Mouse (Mus musculus) embryo, embryonic 10 days (tissue): Measurements from ENCODE around the gene Psmd9.

Experiments used
- DNase-seq: peaks from one replicate; pipeline ENCODE4 v3.0.0-alpha.2; 2015; ENCODE audit warnings: low spot score

The Psmd9 gene

GRCm38 (mm10) chr5:123169284-123169683 lies at the start of gene Psmd9:
Gene Psmd9, plus strand, starts transcription at chr5:123169413.
- no peak for DNase-seq

DNA sequence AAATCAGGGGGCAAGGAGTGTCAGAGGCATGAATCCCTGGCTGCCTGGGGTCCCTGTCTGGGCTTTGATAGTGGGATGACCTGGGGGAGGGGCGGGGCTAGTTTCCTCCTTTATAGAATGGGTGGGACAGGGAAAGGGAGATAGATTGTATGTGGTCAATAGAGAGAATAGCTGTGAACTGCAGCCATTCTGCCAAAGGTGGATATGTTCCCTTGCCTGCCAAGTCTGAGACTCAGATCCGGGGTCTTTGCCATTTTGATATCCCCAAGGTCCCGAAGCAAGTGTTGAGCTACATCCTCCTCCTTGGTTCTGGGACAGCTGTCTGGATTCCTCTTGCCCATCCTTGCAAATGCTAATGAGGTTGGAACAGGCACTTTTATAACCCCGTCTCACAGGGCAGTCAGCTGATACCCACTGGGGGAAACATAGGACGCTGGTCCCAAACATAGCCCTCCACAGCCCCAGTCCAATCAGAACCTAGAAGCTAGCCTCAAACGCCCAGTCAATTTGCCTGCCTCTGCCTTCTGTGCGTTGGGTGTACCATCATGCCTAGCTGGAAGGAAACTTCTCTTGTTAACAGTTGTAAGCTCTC lies 48.5 kb upstream of the Psmd9 start:
- DNase-seq = no peak

DNA sequence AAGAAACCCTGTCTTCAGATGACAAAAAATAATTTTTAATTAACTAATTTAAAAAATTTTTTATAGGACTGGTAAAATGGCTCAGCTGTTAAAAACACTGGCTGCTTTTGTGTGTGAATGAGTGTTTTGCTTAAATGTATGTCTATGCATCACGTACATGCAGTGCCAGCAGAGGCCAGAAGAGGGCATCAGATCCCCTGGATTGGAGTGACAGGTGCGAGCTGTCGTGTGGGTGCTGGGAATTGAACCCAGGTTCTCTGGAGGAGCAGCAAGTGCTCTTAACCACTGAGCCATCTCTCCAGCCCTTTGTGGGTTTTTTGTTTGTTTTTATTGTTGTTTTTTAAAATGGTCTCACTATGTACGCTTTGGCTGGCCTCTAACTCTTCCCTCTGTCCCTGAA lies 47.0 kb upstream of the Psmd9 start:
- no peak for DNase-seq

GRCm38 (mm10) chr5:123125105-123125504 lies 44.1 kb upstream of the Psmd9 start:
- no peak for DNase-seq

DNA sequence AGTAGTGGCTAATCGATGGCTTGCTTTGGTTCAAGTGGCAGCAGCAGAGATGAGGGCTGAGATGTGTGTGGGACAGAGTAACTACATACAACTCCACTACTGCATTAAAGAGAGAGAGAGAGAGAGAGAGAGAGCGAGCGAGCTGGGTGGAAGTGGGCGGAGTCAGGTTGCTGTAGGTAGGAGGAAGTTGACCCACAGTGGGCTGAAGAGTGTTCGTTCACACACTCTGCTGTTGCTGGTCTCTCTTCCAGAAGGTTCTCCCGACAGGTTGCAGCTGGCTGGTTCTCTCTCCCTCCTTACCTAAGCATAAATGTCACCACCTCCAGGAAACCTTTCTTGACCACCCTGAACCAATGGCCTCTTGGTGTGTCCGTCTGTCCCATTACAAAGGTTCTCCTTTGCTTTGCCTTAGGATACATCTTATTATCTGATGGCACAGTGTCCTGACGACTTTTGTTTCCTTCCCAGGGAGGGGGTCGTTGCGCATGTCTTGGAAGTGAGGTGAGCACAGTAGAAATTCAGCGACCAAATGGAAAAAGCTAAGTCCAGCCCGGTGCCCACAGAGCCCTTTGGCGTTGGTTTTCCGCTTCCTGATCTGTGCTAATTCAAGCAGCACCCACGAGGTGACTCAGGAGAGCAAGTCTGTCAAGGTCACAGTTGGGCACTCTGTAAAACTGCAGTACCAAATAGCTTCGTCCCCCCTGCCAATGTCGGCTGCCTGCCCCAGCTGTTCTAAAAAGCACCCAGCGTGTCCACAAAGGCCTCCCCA lies 43.4 kb upstream of the Psmd9 start:
- DNase-seq = no peak

DNA sequence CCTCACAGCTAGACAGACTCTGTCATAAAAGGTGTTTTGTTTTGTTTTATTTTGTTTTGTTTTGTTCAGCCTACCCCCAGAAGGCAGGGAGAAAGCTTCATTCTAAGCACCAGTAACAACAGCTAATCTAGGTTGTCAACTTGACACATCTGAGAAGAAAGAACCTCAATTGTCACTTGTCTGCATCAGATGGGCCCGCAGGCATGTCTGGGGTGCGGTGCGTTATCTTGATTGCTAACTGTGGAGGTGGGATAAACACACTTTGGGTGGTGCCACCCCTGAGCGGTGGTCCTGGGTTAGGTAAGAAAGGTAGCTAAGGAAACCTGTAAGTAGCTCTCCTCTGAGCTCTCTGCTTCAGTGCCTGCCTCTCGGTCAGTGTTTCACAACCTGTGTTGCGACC lies 42.2 kb upstream of the Psmd9 start:
- DNase-seq = no peak

- no peak for DNase-seq
These were observed 40.6 kb upstream of the Psmd9 start for GRCm38 (mm10) chr5:123128426-123129169.

- no peak for DNase-seq
These were observed 39.9 kb upstream of the Psmd9 start for GRCm38 (mm10) chr5:123129170-123129757.

DNA sequence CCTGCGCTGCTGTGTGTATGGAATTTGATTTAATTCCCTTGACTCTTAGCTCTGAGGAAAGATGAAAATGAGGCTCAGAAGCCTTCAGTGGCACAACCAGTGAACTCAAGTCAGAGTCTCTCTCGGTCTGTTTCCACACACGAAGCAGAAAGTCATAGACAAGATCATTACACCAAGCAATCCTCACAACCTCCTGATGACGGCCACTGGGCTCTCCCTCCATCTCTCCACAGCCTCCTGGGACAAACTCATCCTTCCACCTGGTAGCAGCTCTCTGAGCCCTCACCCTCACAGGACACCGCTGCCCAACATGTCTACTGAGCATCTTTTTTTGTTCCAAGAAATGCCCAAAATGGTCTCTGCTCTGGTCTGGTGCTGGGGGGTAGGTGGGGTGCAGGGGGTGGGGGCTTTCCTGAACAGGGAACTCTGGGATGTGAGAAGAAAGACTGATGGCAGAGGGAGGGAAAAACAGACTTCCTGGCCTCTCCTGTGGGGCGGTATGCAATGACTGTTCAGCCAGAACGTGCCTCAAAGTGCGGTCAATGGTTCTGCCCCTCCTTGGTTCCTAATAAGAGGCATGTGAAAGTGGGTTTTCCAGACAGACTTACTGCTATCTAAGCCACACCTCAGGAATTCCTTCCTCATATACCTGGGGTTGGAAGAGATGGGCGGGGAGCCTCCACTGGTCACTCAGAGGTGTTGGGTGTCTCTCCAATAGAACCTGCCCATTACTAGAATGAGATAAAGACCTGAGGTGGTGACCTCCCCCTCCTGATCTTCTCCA lies 39.0 kb upstream of the Psmd9 start:
- no peak for DNase-seq

- no peak for DNase-seq
These were observed 38.4 kb upstream of the Psmd9 start for GRCm38 (mm10) chr5:123130814-123131148.

DNA sequence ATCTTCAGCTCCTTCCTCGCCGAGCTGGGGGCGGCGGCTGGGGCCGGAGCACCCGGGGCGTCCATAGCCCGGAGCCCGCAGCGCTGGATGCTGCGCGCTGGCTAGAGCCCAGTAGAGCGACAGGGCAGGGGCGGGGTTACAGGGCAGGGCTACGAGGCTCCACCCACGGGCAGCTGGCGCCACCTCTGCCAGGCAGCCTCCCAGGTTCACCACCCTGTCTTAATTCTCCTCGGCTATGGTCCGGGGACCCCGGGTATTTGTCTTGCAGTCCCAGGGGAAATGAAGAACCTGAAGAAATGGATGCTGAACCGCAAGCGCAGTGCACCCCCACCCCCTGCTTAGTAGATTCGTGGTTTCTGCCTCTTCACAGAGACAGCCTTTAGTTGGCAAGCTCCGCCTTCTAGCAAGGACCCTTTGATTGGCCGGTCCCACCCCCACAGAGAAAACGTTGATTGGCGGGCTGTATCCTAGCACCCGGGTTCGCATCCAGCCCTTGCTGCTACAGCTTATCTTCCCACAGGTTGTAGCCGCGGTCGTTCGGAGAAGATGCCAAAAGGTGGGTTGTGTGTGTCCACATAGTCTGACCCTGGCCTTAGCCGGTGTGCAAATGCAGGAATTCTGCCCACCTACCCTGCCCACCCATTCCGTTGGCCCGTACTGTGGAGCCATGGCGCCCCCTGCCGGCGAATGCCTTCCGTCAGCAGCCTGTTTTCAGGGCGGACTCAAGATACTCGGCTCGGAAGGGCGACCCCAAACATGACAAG lies 36.7 kb upstream of the Psmd9 start, which contains the start of gene Rhof:
Gene Rhof (minus strand): TSS at position 385 of the 764 bp plus-strand sequence.
- peak; percentile 86 for DNase-seq

DNA sequence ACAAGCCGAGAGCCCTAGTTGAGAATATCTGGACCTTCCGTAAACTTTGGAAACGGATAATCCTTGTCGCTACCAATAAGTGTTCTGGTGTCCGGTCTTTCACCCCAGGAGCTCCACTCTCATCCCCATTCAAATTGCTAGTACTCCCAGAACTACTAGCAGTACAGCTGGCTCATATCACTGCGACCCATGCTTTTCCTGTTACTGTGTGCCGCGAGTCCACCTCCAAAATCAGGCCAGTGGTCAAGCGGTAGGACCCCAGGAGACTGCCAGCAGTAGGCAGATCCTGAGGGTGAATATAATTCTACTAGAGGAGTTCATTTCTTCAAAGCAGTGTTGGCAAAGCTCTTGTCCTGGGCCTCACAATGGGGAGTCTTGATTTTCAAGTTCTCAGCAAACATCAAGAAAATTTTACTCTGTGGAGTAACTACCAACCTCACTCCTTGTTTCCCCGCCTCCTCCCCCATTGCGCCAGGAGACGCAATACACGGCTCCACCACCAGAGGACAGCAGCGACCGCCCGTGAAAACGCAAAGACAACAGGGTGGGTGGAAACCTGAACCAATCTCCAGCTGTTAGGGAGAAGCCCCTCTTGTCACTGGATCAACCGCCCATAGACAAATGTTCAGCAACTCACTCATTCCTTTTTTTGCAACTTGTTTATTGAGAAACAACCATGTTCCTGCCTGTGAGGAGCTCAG lies 36.0 kb upstream of the Psmd9 start:
- DNase-seq = peak; percentile 88

GRCm38 (mm10) chr5:123133784-123134143 lies 35.4 kb upstream of the Psmd9 start:
- DNase-seq = peak; percentile 41

- DNase-seq = peak; percentile 14
These were observed 34.9 kb upstream of the Psmd9 start for GRCm38 (mm10) chr5:123134186-123134874.

DNA sequence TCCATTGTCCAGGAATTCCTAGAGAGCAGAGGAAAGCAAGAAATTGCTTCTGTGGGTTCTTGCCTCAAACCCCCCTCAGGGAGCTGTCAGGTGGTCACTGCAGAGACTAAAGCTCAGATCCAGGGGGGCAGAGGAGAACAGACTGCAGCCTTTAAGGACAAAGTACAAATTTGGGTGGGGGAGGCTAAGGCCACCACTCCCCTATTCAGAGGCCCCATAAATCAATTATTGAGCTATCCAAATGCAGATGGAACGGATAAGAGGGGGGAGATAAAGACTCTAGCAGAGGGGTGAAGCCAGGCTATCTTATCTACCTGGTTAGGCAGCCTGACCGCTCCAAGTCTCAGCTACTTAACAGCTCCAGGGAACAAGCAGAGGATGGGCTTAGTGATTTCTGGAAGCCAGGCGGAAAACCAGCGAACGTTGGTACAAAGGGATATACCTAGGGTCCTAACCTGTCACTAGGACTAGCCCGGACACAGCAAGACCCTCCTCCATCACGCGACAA lies 34.3 kb upstream of the Psmd9 start:
- no peak for DNase-seq

GRCm38 (mm10) chr5:123135471-123136360 lies 33.5 kb upstream of the Psmd9 start:
- DNase-seq = peak; percentile 71

DNA sequence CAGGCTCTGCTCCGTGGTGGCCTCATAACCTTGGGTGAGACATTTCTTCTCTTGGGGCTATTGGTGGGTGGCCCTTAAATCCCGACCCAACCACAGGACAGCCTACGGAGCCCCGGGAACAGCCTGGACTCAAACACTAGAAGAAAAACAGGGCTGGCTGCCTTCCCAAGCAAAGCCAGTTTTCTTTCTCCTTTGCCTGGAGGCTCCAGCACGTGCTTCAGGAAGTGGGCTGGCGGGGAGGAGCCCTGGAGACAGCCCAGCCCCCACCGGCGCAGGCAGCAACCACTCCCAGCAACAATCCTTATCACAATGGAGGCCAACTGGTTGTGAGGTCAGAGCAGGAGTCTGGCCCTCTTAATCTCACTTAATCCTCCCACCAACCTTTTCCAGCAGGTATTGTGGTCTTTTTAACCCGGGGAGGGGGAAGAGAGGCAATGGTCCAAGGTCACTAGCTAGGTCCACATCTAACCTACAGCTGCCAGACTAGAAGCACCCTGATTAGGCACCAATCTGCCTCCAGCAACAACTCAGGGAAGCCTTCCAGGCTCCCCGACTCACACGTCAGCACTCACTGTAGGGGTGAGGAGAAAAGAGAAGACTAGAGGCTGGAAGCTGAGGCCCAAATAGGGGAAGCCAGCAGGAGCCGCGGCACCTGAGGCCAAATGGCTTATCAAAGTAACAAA lies 32.7 kb upstream of the Psmd9 start:
- DNase-seq = peak; percentile 90
